Mouse (Mus musculus) stomach, embryonic 16.5 days (tissue): ENCODE data around the gene Slc9a2. TPM values are rescaled to one million over a fixed set of nuclear protein-coding genes. Genes with fewer than 3 reads are reported as not detected.

Experiments
- ATAC-seq: fragments of 200-750 bp; cut with Nextera tagmentation; 2 replicates; pipeline ENCODE4 v1.8.0; 2017; ENCODE audit warnings: moderate number of reproducible peaks, moderate TSS enrichment; ENCODE audit not compliant: insufficient read depth, low FRiP score
- H3K27ac ChIP-seq: fragments of 300-500 bp; sonication (generic); 2 replicates; pipeline ENCODE4 v1.5.1; 2014; ENCODE audit warnings: low read length
- H3K27me3 ChIP-seq: fragments of 300-500 bp; sonication (generic); 2 replicates; pipeline ENCODE4 v1.6.1; 2014; ENCODE audit warnings: low read length, control low read depth, mixed read lengths; ENCODE audit not compliant: control insufficient read depth, insufficient read depth
- H3K36me3 ChIP-seq: fragments of 300-500 bp; sonication (generic); 2 replicates; pipeline ENCODE4 v1.6.1; 2014; ENCODE audit warnings: low read length; ENCODE audit not compliant: control insufficient read depth, insufficient read depth
- H3K4me1 ChIP-seq: fragments of 300-500 bp; sonication (generic); 2 replicates; pipeline ENCODE4 v1.6.1; 2014; ENCODE audit warnings: low read length, control low read depth, mixed read lengths; ENCODE audit not compliant: control insufficient read depth, insufficient read depth
- H3K4me2 ChIP-seq: fragments of 300-500 bp; sonication (generic); 2 replicates; pipeline ENCODE4 v1.6.1; 2014; ENCODE audit warnings: low read depth, low read length, mixed read lengths
- H3K4me3 ChIP-seq: fragments of 300-500 bp; sonication (generic); replicated peaks from 2 replicates; pipeline ENCODE4 v1.5.1; 2014; ENCODE audit warnings: mild to moderate bottlenecking, low read length
- H3K9ac ChIP-seq: fragments of 300-500 bp; sonication (generic); 2 replicates; pipeline ENCODE4 v1.6.1; 2014; ENCODE audit warnings: low read length
- H3K9me3 ChIP-seq: fragments of 300-500 bp; sonication (generic); replicated peaks from 2 replicates; pipeline ENCODE4 v1.6.1; 2016; ENCODE audit warnings: low read length, control low read depth; ENCODE audit not compliant: control insufficient read depth
- WGBS: fragments of 180-500 bp; shearing (Covaris S2); extraction: QIAGEN DNeasy Blood & Tissue Kit; methylation state at CpG from one replicate; pipeline ENCODE4 v1.1.7; 2014; 5-methylcytosine and 5-hydroxymethylcytosine counted together
- polyA plus RNA-seq: library from polyadenylated mRNA; unstranded; fragments of >200 nt; fragmentation: Nextera tagmentation; extraction: Ambion mirVana; gene quantifications from 2 replicates; pipeline ENCODE4 v1.2.1, GENCODE M21; 2015

Gene Slc9a2
- polyA plus RNA-seq = 3.7 and 4.1 TPM in 2 replicates

GRCm38 (mm10) chr1:40680067-40680867 is at the start of gene Slc9a2:
TSS of gene Slc9a2 (plus strand) at chr1:40680574.
- Histone ChIP-seq H3K27ac (no peak within 1 kb of the TSS; the same call in 1 of the 2 replicates), H3K4me2 (peak within 1 kb of the TSS; percentile 98), H3K9ac (peak within 1 kb of the TSS; percentile 66), H3K9me3 (no peaks in the 10 kb centered on the region), H3K27me3 (peaks cover 44% of the 10 kb centered on the region), H3K4me3 (peak within 1 kb of the TSS; percentile 52), H3K4me1 (peaks cover 8% of the 10 kb centered on the region; the same call in 1 of the 2 replicates), H3K36me3 (no peaks in the 10 kb centered on the region)
- ATAC-seq = no peak
- WGBS = 3% methylated on average over 25 of the region's 25 CpGs

- H3K4me3 ChIP-seq = no peak overlapping the region
- H3K9ac ChIP-seq = no peak overlapping the region
- H3K27me3 ChIP-seq = no peaks in the 10 kb centered on the region
- H3K4me2 ChIP-seq = no peak overlapping the region
- H3K4me1 ChIP-seq = no peaks in the 10 kb centered on the region
- H3K36me3 ChIP-seq = no peaks in the 10 kb centered on the region
- ATAC-seq = peak; percentile 77
- no peaks in the 10 kb centered on the region for H3K9me3 ChIP-seq
- 50% methylated on average over 2 of the region's 2 CpGs for WGBS
- H3K27ac ChIP-seq = peak overlapping the region; percentile 45; the same call in 1 of the 2 replicates
Observed at GRCm38 (mm10) chr1:40632407-40633062, 47.8 kb upstream of the Slc9a2 start.

GRCm38 (mm10) chr1:40634608-40635007 is 45.8 kb upstream of the Slc9a2 start:
- Histone ChIP-seq H3K27ac (no peak overlapping the region), H3K4me3 (no peak overlapping the region), H3K36me3 (no peaks in the 10 kb centered on the region), H3K9me3 (no peaks in the 10 kb centered on the region), H3K4me1 (no peaks in the 10 kb centered on the region), H3K9ac (no peak overlapping the region), H3K27me3 (no peaks in the 10 kb centered on the region), H3K4me2 (no peak overlapping the region)
- WGBS = 72% methylated on average over 4 of the region's 4 CpGs
- no peak for ATAC-seq

GRCm38 (mm10) chr1:40648234-40648633 is 32.1 kb upstream of the Slc9a2 start:
- no peak overlapping the region for H3K27ac ChIP-seq
- no peaks in the 10 kb centered on the region for H3K27me3 ChIP-seq
- no peak overlapping the region for H3K4me3 ChIP-seq
- WGBS = 58% methylated on average over 2 of the region's 2 CpGs
- H3K4me1 ChIP-seq = no peaks in the 10 kb centered on the region
- ATAC-seq = no peak; the same call in 1 of the 2 replicates
- no peaks in the 10 kb centered on the region for H3K9me3 ChIP-seq
- no peak overlapping the region for H3K4me2 ChIP-seq
- no peak overlapping the region for H3K9ac ChIP-seq
- no peaks in the 10 kb centered on the region for H3K36me3 ChIP-seq

- H3K4me1 ChIP-seq = no peaks in the 10 kb centered on the region
- peak overlapping the region; percentile 25; the same call in 1 of the 2 replicates for H3K27ac ChIP-seq
- 41% methylated on average over 6 of the region's 6 CpGs for WGBS
- H3K9ac ChIP-seq = no peak overlapping the region
- no peak overlapping the region for H3K4me3 ChIP-seq
- H3K9me3 ChIP-seq = no peaks in the 10 kb centered on the region
- H3K4me2 ChIP-seq = no peak overlapping the region
- no peaks in the 10 kb centered on the region for H3K27me3 ChIP-seq
- no peaks in the 10 kb centered on the region for H3K36me3 ChIP-seq
- peak; percentile 77; the same call in 1 of the 2 replicates for ATAC-seq
Observed at GRCm38 (mm10) chr1:40650803-40651497, 29.4 kb upstream of the Slc9a2 start.

GRCm38 (mm10) chr1:40657035-40657434 is 23.3 kb upstream of the Slc9a2 start:
- ATAC-seq = peak; percentile 85; the same call in 1 of the 2 replicates
- Histone ChIP-seq H3K27ac (peak overlapping the region; percentile 78), H3K4me3 (no peak overlapping the region), H3K4me1 (peaks cover 4% of the 10 kb centered on the region), H3K4me2 (no peak overlapping the region), H3K9me3 (no peaks in the 10 kb centered on the region), H3K9ac (no peak overlapping the region), H3K36me3 (no peaks in the 10 kb centered on the region), H3K27me3 (no peaks in the 10 kb centered on the region)
- 59% methylated on average over 4 of the region's 4 CpGs for WGBS

- no peak overlapping the region for H3K9ac ChIP-seq
- H3K27ac ChIP-seq = no peak overlapping the region; the same call in 1 of the 2 replicates
- H3K4me1 ChIP-seq = peaks cover 4% of the 10 kb centered on the region
- 47% methylated on average over 8 of the region's 8 CpGs for WGBS
- H3K4me2 ChIP-seq = no peak overlapping the region
- no peak overlapping the region for H3K4me3 ChIP-seq
- no peaks in the 10 kb centered on the region for H3K9me3 ChIP-seq
- ATAC-seq = peak; percentile 39; the same call in 1 of the 2 replicates
- no peaks in the 10 kb centered on the region for H3K27me3 ChIP-seq
- no peaks in the 10 kb centered on the region for H3K36me3 ChIP-seq
Observed at GRCm38 (mm10) chr1:40657978-40658496, 22.3 kb upstream of the Slc9a2 start.

GRCm38 (mm10) chr1:40659017-40659416 is 21.4 kb upstream of the Slc9a2 start:
- Histone ChIP-seq H3K27ac (no peak overlapping the region; the same call in 1 of the 2 replicates), H3K4me3 (no peak overlapping the region), H3K9ac (no peak overlapping the region), H3K4me2 (peak overlapping the region; percentile 42), H3K9me3 (no peaks in the 10 kb centered on the region), H3K4me1 (peaks cover 4% of the 10 kb centered on the region), H3K36me3 (no peaks in the 10 kb centered on the region), H3K27me3 (no peaks in the 10 kb centered on the region)
- no peak for ATAC-seq
- 27% methylated on average over 12 of the region's 12 CpGs for WGBS
